Mouse (Mus musculus) C2C12 (cell line): ENCODE measurements around the gene Gm6309.
"Not testable (repeated sequence)": the region's sequence is repeated elsewhere in the genome, so short reads cannot be mapped to it uniquely, and the experiment has no call there.

Source experiments
- CEBPB ChIP-seq: IDR thresholded peaks from one replicate; pipeline ENCODE4 v1.6.1; 2011; ENCODE audit warnings: low read depth, mild to moderate bottlenecking, control low read depth, moderate library complexity
- CTCF ChIP-seq: IDR thresholded peaks from one replicate; pipeline ENCODE4 v1.5.1; 2011; ENCODE audit not compliant: control insufficient read depth, insufficient read depth, insufficient read length
- FOSL1 ChIP-seq: IDR thresholded peaks from one replicate; pipeline ENCODE4 v1.8.0; 2011; ENCODE audit warnings: mild to moderate bottlenecking, low read length; ENCODE audit not compliant: poor library complexity, insufficient read depth, severe bottlenecking
- MAX ChIP-seq: IDR thresholded peaks from one replicate; pipeline ENCODE4 v1.6.1; 2011; ENCODE audit warnings: mild to moderate bottlenecking, control low read depth
- MYOD1 ChIP-seq: IDR thresholded peaks from one replicate; pipeline ENCODE4 v1.6.1; 2011; ENCODE audit warnings: low read depth; ENCODE audit not compliant: control insufficient read depth, insufficient read length
- USF1 ChIP-seq: IDR thresholded peaks from one replicate; pipeline ENCODE4 v1.6.1; 2011; ENCODE audit warnings: low read depth, mild to moderate bottlenecking, control low read depth, moderate library complexity

- TF ChIP-seq CTCF, MAX, CEBPB, USF1, MYOD1, FOSL1: not testable (repeated sequence)
Observed at GRCm38 (mm10) chr5:146160439-146160838, 10.1 kb downstream of the Gm6309 start, which contains the start of gene Gm5565.
